Mouse (Mus musculus): ENCODE results near the gene Utf1. TPM values are rescaled to one million over a fixed set of nuclear protein-coding genes. Genes with fewer than 3 reads are reported as not detected.

The Utf1 gene
- total RNA-seq, 1 experiment = 147 TPM

DNA sequence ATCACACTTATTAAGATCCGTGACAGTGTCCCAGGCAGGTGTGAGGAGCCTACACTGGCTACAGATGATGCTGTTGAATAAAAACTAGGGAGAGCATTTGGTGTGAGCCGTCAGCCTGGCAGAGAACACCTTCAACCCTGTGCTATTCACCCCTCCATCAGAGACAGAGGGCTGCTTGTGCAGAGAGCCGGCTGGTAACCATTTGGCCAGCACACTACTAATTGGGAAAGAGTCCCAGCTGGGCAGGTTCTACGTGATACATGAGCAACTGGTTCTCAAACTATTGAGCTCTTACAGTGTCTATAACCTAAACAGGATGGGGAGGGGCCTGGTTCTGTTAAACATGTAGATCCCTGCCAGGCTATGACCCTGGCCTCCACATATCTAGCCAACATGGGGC, 25.3 kb upstream of the Utf1 start:
- Histone ChIP-seq H3K27ac (ENCODE audit: insufficient read depth, low read depth, low read length, poor library complexity, severe bottlenecking) (no peak overlapping the region), H3K36me3 (ENCODE audit: control insufficient read depth, insufficient read depth, low read length, poor library complexity, severe bottlenecking) (no peaks in the 10 kb centered on the region), H3K9ac (ENCODE audit: insufficient read depth, low read depth, low read length, poor library complexity, severe bottlenecking) (no peak overlapping the region), H3K4me3 (ENCODE audit: insufficient read depth in 1 of 2, low read depth in 1 of 2, low read length in 2 of 2, poor library complexity in 1 of 2, severe bottlenecking in 1 of 2) (no peak overlapping the region), H3K4me1 (ENCODE audit: control insufficient read depth in 2 of 2, insufficient read depth in 2 of 2, low read length in 2 of 2, poor library complexity in 1 of 2) (peaks cover 3 to 17% of the 10 kb centered on the region in 2 experiments; a peak in 3 of 4 replicates), H3K9me3 (ENCODE audit: control insufficient read depth, insufficient read depth, low read depth, low read length) (no peaks in the 10 kb centered on the region)
- in situ Hi-C loops (cut with MboI; ENCODE audit: low sequenced_read_pairs in 2 of 2, unreplicated experiment in 2 of 2) = no loop called here
- DNase-seq (ENCODE audit: low read depth, low spot score) = no peak
- no peak for TF ChIP-seq MAFK (IDR thresholded peaks at IDR 0.05; ENCODE audit: insufficient read depth, low read depth, low read length)
- no peak for TF ChIP-seq ZC3H11A (IDR thresholded peaks at IDR 0.05; ENCODE audit: borderline replicate concordance, low read depth, low read length)
- no peak for TF ChIP-seq ZNF384 (IDR thresholded peaks at IDR 0.05; ENCODE audit: low read depth, low read length)
- TF ChIP-seq CHD2 (IDR thresholded peaks at IDR 0.05; ENCODE audit: low read depth, low read length) = no peak
- no peak for TF ChIP-seq HCFC1 (IDR thresholded peaks at IDR 0.05; ENCODE audit: borderline replicate concordance, insufficient read depth, low read length)

GRCm38 (mm10) chr7:139930732-139931131, 12.9 kb upstream of the Utf1 start:
- no peak overlapping the region for H3K27ac ChIP-seq (ENCODE audit: insufficient read depth, low read depth, low read length, poor library complexity, severe bottlenecking)
- in situ Hi-C loops (cut with MboI; ENCODE audit: low sequenced_read_pairs in 2 of 2, unreplicated experiment in 2 of 2) = no loop called here
- no peak overlapping the region for H3K9ac ChIP-seq (ENCODE audit: insufficient read depth, low read depth, low read length, poor library complexity, severe bottlenecking)
- peaks cover 2% of the 10 kb centered on the region; the same call in 1 of the 2 replicates for H3K36me3 ChIP-seq (ENCODE audit: control insufficient read depth, insufficient read depth, low read length, poor library complexity, severe bottlenecking)
- TF ChIP-seq CHD2 (IDR thresholded peaks at IDR 0.05; ENCODE audit: low read depth, low read length) = no peak
- peak; percentile 7; the same call in 1 of the 2 replicates for TF ChIP-seq ZC3H11A (IDR thresholded peaks at IDR 0.05; ENCODE audit: borderline replicate concordance, low read depth, low read length)
- no peak overlapping the region for H3K4me3 ChIP-seq (ENCODE audit: insufficient read depth in 1 of 2, low read depth in 1 of 2, low read length in 2 of 2, poor library complexity in 1 of 2, severe bottlenecking in 1 of 2)
- peak; percentile 58 for DNase-seq (ENCODE audit: low read depth, low spot score)
- H3K9me3 ChIP-seq (ENCODE audit: control insufficient read depth, insufficient read depth, low read depth, low read length) = no peaks in the 10 kb centered on the region
- H3K4me1 ChIP-seq (ENCODE audit: control insufficient read depth in 2 of 2, insufficient read depth in 2 of 2, low read length in 2 of 2, poor library complexity in 1 of 2) = 0 out of 4 replicates have a peak, but pooled peaks cover 0 to 3% of the 10 kb centered on the region in 2 experiments

DNA sequence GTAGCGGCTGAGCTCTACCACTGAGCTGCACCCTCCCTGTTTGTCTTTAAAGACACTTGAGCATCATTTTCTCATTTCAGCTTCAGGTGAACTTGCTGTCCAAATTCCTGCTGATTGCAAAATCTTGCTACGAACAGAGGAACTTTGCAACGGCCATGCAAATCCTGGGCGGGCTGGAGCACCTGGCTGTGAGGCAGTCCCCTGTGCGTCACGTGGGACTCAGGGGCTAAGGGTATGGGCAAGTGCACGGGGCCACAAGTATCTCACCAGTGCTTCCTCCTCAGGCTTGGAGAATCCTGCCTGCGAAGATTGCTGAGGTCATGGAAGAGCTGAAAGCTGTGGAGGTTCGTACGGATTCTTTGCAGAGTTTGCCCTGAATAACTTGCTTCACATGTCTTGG, 6.9 kb upstream of the Utf1 start:
- Histone ChIP-seq H3K36me3 (ENCODE audit: control insufficient read depth, insufficient read depth, low read length, poor library complexity, severe bottlenecking) (no peaks in the 10 kb centered on the region), H3K9ac (ENCODE audit: insufficient read depth, low read depth, low read length, poor library complexity, severe bottlenecking) (no peak overlapping the region), H3K9me3 (ENCODE audit: control insufficient read depth, insufficient read depth, low read depth, low read length) (no peaks in the 10 kb centered on the region), H3K27ac (ENCODE audit: insufficient read depth, low read depth, low read length, poor library complexity, severe bottlenecking) (peak overlapping the region; percentile 63), H3K4me3 (ENCODE audit: insufficient read depth in 1 of 2, low read depth in 1 of 2, low read length in 2 of 2, poor library complexity in 1 of 2, severe bottlenecking in 1 of 2) (peak overlapping the region in 1 of 2 experiments; percentile 14; a peak in 1 of 4 replicates), H3K4me1 (ENCODE audit: control insufficient read depth in 2 of 2, insufficient read depth in 2 of 2, low read length in 2 of 2, poor library complexity in 1 of 2) (peaks cover 3 to 25% of the 10 kb centered on the region in 2 experiments; a peak in 3 of 4 replicates)
- in situ Hi-C loops (cut with MboI; ENCODE audit: low sequenced_read_pairs in 2 of 2, unreplicated experiment in 2 of 2) = no loop called here
- no peak for DNase-seq (ENCODE audit: low read depth, low spot score)
- TF ChIP-seq HCFC1 (IDR thresholded peaks at IDR 0.05; ENCODE audit: borderline replicate concordance, insufficient read depth, low read length) = no peak
- TF ChIP-seq ZC3H11A (IDR thresholded peaks at IDR 0.05; ENCODE audit: borderline replicate concordance, low read depth, low read length) = no peak
- no peak for TF ChIP-seq MAFK (IDR thresholded peaks at IDR 0.05; ENCODE audit: insufficient read depth, low read depth, low read length)
- no peak for TF ChIP-seq CHD2 (IDR thresholded peaks at IDR 0.05; ENCODE audit: low read depth, low read length)
- TF ChIP-seq ZNF384 (IDR thresholded peaks at IDR 0.05; ENCODE audit: low read depth, low read length) = no peak

DNA sequence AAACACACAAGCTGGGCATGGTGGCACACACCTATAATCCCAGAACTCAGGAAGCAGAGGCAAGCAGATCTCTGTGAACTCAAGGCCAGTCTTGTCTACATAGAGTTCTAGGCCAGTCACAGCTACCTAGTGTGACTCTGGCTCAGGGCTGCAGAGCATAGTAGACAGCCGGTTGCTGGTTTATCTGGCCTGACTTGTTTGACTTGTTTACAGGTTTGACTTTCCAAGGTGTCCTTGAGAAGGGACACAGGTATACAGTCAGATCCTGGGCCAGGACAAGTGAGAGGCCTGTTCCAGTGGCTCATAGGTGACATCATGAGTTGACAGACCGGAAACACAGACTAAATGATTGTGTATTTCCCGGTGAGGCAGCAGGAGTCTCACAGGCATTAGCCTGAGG, 6.5 kb upstream of the Utf1 start:
- in situ Hi-C loops (cut with MboI; ENCODE audit: low sequenced_read_pairs in 2 of 2, unreplicated experiment in 2 of 2) = no loop called here
- H3K36me3 ChIP-seq (ENCODE audit: control insufficient read depth, insufficient read depth, low read length, poor library complexity, severe bottlenecking) = no peaks in the 10 kb centered on the region

More for the DNA sequence above, 6.5 kb upstream of the Utf1 start:
- no peak for DNase-seq (ENCODE audit: low read depth, low spot score)
- Histone ChIP-seq H3K9ac (ENCODE audit: insufficient read depth, low read depth, low read length, poor library complexity, severe bottlenecking) (no peak overlapping the region), H3K9me3 (ENCODE audit: control insufficient read depth, insufficient read depth, low read depth, low read length) (no peaks in the 10 kb centered on the region), H3K27ac (ENCODE audit: insufficient read depth, low read depth, low read length, poor library complexity, severe bottlenecking) (peak overlapping the region; percentile 63), H3K4me3 (ENCODE audit: insufficient read depth in 1 of 2, low read depth in 1 of 2, low read length in 2 of 2, poor library complexity in 1 of 2, severe bottlenecking in 1 of 2) (peak overlapping the region in 1 of 2 experiments; percentile 14; a peak in 1 of 4 replicates), H3K4me1 (ENCODE audit: control insufficient read depth in 2 of 2, insufficient read depth in 2 of 2, low read length in 2 of 2, poor library complexity in 1 of 2) (peaks cover 3 to 29% of the 10 kb centered on the region in 2 experiments; a peak in 3 of 4 replicates)
- 0 out of 2 replicates have a peak, but pooled peaks have one; percentile 25 for TF ChIP-seq CHD2 (IDR thresholded peaks at IDR 0.05; ENCODE audit: low read depth, low read length)
- TF ChIP-seq HCFC1 (IDR thresholded peaks at IDR 0.05; ENCODE audit: borderline replicate concordance, insufficient read depth, low read length) = no peak
- TF ChIP-seq ZNF384 (IDR thresholded peaks at IDR 0.05; ENCODE audit: low read depth, low read length) = no peak
- TF ChIP-seq MAFK (IDR thresholded peaks at IDR 0.05; ENCODE audit: insufficient read depth, low read depth, low read length) = no peak
- TF ChIP-seq ZC3H11A (IDR thresholded peaks at IDR 0.05; ENCODE audit: borderline replicate concordance, low read depth, low read length) = no peak
